Mouse (Mus musculus) layer of hippocampus, postnatal 25 days (tissue): Measurements from ENCODE around the gene Usp22. TPM values are rescaled to one million over a fixed set of nuclear protein-coding genes. Genes with fewer than 3 reads are reported as not detected.
"Not testable (repeated sequence)": the region's sequence is repeated elsewhere in the genome, so short reads cannot be mapped to it uniquely, and the experiment has no call there.

Experiments
- DNase-seq, 2 experiments: peaks; one replicate each; pipeline ENCODE4 v3.0.0; 2022; ENCODE audit warnings: mixed read lengths in 2 of 2, low spot score in 1 of 2; ENCODE audit errors: extremely low spot score in 1 of 2
- total RNA-seq, 2 experiments: library from RNA; stranded (reverse); gene quantifications; 2 replicates each; pipeline ENCODE4 v1.2.3; 2021

Usp22 gene
- total RNA-seq, 2 experiments from 2014 or later = 218 to 235 TPM

DNA sequence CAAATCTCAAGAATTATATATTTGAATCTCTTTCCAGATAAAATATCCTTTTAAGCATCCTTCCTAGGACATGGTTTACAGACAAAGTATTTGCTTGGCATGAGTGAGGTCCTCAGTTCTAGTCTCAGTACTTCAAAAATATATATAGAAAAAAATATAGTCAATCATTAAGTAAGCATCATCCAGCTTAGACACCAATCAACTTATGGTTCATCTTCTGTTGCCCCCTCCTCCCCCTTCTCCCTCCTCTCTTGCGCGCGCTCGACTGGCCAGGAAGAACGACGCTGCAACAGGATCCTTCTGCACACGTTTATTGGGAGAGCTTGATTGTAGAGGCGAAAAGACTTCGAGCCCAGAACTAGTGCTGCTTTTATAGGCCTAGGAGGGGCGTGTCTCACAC is 17.3 kb upstream of the Usp22 start:
- DNase-seq = not testable (repeated sequence)

DNA sequence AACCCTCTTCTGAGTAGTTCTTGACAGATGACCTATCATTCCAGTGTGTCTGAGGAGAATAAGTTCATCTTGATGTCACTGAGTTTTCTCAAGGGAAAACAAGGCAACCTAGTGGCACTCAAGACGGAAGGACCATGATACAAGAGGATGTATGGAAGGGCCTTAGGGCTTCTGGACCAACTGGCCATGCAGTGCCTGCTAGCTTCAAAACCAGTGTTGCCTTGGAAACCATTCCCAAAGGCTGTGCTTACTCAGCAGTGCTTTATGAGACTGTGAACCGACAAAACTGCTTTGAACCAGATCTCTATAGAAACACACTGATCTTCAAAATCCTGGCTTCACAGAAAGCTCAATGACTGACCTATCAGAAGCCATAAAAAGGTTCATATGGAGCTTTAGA is 15.9 kb upstream of the Usp22 start:
- DNase-seq = no peak

DNA sequence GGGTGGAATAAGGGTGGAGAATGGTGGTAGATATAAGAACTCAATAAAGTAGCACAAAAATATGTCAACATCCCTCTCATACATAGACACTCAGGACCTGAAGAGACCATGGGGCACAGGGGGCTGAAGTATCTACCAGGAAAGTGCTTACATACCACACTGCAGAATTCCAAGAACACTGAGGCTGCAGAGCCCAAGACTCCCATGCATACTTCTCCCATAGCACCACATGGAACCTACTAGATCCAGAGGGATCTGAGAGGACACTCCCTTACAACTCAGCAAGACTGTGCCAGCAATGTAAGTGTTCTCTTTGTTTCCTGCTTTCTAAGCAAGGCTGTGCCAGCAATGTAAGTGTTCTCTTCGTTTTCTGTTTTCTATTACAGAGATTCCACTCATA is 9.0 kb upstream of the Usp22 start:
- DNase-seq = no peak

DNA sequence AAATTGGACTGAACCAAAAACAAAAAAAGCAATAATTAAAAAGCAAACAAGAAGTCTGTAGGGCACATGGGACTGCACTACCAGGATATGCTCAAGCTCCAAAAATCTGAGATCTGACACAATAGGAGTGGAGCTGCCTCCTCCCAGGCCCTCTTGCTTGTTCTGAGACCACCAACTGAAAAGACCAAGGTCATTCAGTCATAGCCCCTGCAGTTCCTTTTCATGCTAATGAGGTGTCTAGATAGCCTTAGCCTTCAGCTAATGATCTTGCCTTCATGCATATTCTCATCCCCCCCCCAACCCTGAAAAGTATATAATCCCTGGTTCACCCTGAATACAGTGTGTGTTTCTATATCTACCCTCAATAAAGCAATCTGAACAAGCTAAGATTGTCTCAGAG is 6.8 kb upstream of the Usp22 start:
- no peak for DNase-seq

GRCm38 (mm10) chr11:61180361-61180760 is 5.5 kb upstream of the Usp22 start:
- DNase-seq = no peak

DNA sequence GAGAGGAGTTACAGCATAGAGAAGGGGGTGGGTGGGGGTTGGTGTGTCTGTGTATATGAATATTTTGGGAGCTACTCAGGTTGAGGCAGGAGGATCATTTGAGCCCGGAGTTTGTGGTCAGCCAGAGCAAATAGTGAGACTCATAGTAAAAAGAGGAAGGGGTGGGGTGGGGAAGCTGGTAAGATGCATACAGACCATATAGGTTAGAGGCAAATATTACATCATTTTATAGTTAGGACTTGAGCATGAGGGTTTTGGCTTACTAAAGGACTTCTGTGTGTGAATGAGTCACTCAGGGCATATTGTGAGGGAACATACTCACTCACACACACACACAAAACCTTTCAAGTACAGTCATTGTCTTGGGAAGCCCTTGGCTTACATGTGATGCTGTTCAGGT is 1.5 kb upstream of the Usp22 start:
- DNase-seq = no peak

DNA sequence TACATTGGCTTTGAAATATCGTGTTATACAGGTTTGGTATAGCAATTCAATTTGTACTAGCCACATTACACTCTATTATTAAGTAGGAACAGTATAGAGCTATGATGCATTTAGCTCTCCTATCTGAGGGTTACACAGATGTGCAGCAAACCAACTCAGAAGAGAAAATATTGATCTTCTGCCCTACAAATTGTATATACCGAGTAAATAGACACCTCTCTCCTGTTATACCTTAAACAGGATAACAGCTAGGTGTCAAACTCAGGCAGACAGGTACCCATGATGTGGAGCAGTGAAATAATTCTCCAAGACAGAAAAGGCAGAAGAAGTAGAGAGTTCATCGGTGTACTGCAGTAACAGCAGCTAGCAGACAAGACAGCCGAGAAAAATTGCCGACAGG is 923 bp upstream of the Usp22 start:
- DNase-seq = no peak

GRCm38 (mm10) chr11:61174291-61174820 is 499 bp downstream of the Usp22 start:
- peak; percentile 31 to 45 for DNase-seq

DNA sequence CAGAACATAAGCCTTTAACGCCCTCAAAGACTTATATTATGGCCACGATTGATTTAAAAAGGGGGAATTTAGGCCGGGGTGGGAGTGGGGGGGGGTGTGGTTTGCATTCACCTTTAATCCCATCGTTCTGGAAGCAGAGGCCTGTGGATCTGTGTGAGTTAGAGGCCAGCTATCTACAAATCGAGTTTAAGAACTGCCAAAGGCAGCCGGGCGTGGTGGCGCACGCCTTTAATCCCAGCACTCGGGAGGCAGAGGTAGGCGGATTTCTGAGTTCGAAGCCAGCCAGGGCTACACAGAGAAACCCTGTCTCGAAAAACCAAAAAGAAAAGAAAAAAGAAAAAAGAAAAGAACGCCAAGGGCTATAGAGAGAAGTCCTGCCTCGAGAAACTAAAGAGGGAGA is 1.4 kb downstream of the Usp22 start:
- DNase-seq = not testable (repeated sequence)

DNA sequence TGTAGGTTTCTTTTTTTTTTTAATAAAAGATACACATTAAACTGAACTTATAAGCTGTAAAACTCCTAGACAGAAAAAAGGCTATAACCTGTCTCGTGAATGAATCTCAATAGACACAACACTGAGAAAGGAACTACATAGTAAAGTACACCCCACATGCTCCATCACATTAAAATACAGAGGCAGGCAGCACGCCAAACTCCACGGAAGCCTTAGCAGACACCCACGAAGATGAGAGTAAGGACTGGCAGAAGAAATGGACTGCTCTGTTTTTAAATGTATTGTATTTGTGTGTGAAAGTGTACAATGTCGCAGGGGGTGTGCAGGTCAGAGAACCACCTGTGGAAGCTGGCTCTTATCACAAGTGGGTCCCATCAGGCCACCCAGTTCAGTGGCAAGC is 4.7 kb downstream of the Usp22 start:
- DNase-seq = peak in 1 of 2 experiments; percentile 34

DNA sequence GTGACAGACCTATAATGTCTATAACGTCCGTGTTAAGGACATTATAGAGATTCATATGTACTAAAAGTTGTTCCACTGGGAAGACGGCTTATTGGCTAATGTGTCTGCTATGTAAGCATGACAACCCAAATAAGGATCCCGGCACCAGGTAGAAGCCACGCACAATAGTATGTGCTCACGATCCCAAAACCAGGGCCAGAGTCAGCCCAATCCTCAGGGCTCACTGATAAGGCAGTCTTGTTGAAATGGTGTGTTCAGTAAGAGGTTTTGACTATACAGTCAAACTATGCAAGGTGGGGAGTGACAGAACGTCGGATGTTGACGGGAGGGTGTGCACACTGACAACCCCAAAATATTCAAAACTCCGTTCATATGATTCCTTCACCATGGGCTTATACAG is 10.0 kb downstream of the Usp22 start:
- DNase-seq = no peak

- DNase-seq = no peak
Observed at GRCm38 (mm10) chr11:61164366-61164765, 10.5 kb downstream of the Usp22 start.

DNA sequence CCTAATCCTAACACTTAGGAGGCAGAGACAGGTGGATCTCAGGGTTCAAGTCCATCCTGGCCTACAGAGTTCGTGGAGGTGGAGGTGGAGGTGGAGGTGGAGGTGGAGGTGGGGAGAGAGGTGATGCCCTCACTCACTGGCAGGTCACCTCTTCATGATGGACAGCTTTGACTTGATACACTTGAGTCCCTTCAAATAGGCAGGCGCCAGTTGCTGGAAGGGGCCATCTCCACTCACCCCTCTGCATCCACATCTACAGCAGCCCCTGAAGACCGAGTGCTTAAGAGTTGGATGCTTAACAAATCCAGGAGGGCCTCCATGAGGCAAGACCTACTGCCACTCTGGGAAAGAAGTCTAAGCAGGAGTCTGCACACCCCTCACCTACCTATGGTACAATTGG is 11.5 kb downstream of the Usp22 start:
- no peak for DNase-seq

DNA sequence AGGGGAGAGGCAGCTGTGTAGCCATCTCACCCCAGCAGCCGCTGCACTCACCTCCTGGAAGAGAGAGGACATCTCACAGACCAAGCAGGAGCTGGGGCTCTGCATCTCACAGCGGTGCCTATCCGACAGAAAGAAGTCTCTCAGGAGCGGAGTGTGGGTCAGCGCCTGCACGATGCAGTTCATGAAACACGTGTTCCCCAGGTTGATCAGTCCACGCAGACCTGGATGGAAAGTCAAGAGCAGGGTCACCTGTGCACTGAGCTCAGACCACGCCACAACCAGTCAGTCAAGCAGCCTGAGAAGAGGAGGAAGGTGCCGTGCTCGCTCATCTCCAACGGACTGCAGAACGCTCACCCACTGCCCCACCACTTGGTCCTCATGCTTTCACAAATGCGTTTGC is 12.1 kb downstream of the Usp22 start:
- no peak for DNase-seq

DNA sequence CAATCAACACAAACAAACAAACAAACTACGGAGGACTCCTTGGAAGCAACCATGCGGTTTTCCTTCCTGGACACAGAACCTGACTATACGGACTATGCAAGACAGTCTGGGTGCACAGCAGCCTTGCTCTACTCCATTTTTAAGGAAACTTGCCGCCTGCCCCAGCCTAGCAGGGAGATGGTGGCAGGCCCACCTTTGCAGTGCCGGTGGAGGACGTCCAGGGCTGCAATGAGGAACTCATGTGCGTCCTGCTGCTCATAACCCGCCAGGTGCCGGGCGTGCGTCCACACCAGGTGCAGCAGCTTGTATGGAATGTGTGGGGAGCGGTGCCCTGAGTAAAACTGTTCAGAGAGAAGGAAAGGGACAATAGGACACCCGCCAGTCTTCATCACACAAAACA is 13.7 kb downstream of the Usp22 start:
- no peak for DNase-seq

DNA sequence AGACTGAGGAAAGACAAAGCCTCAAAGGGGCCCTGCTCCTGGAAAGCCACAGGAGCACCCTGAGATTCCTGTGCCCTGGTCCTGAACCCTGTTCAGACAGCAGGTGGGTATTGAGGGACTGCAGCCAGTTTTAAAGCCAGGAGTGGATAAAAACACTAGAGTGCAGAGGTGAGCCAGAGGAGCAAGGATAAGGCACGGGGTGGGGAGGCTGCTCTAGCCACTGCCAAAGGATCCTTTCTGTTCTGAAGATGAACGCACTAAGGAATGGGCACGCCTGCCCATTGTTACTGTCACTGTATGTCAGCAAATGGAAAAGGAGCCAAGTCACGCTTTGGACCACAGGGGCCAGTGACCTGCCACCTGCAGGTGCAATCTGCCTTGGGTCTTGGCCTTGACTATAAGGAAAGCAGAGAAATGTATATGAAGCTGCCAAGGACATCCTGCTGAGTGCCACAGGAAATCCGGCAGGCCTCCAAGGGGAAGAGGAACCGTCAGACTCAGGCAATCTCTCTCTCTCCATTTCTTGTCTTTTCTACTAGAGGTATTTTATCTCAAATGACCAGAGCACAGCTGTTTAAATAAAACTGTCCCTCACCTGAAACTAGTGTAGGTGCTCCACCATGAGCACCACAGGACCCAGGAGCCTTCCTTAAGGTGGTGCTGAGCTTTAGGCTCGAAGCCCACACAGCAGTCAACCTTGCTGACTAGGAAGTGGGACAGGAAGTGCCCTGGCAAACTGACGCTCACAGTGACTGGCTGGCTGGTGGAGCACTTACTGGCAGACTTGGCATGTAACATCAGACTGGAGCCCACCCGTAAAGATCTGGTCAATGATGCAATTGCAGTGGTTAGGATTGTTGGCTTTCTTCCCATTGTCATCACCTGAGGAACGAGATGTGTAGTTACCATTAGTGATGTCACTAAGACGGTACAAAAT is 14.8 kb downstream of the Usp22 start:
- no peak for DNase-seq

DNA sequence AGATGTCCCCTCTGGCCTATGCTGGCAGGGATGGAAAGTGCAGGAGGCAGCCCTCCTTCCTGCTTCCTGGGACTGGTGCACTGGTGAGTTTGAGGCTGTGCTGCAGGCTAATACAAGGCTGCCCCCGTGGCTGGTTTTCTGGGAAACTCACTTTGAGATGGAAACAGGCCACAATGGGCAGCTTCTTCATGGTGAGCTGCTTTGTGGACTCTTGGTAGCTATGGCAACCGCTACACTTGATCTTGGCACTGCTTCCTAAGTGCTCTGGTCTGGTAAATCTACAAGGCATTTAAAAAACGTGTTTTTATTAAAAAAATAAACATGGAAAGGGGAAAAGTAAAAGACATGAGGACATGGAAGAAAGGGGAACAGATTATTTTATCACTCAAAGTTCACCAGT is 16.7 kb downstream of the Usp22 start:
- DNase-seq = no peak

DNA sequence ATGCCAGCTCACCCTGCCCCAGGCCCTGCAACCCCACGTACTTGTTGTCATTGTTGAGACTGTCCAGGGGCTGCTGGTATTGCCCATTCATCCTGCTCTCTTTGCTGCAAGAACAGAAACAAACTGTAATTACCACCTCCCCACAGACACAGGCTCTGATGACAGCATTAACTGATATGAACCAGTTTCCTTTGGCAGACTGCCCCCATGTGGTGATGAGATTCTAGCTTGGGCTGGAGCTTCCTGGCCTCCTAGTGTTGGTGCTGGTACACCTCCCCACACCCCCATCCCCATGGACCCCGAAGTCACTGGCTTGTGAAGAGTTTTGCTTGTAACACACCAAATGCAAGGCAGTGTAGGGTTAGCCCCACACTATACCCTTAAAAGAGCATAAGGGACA is 19.1 kb downstream of the Usp22 start:
- peak in 1 of 2 experiments; percentile 54 for DNase-seq

- no peak for DNase-seq
Observed at GRCm38 (mm10) chr11:61150233-61151001, 24.4 kb downstream of the Usp22 start.

- DNase-seq = peak in 1 of 2 experiments; percentile 23
Observed at GRCm38 (mm10) chr11:61147300-61147683, 27.6 kb downstream of the Usp22 start.

GRCm38 (mm10) chr11:61146645-61147299 is 28.1 kb downstream of the Usp22 start:
- peak in 1 of 2 experiments; percentile 34 for DNase-seq
